Mouse (Mus musculus) neural tube, embryonic 14.5 days (tissue): ENCODE results near the gene Slc41a2. TPM values are rescaled to one million over a fixed set of nuclear protein-coding genes. Genes with fewer than 3 reads are reported as not detected.

ENCODE experiments used
- ATAC-seq: fragments of 200-750 bp; cut with Nextera tagmentation; 2 replicates; pipeline ENCODE4 v1.8.0; 2017; ENCODE audit warnings: low read depth, mild to moderate bottlenecking, moderate TSS enrichment, moderate library complexity
- H3K27ac ChIP-seq: fragments of 300-500 bp; sonication (generic); 2 replicates; pipeline ENCODE4 v1.5.1; 2014; ENCODE audit warnings: low read depth, mild to moderate bottlenecking, control low read depth, low read length, moderate library complexity, mixed read lengths
- H3K27me3 ChIP-seq: fragments of 300-500 bp; sonication (generic); 2 replicates; pipeline ENCODE4 v1.6.1; 2014; ENCODE audit warnings: low read length; ENCODE audit not compliant: control insufficient read depth, insufficient read depth
- H3K36me3 ChIP-seq: fragments of 300-500 bp; sonication (generic); 2 replicates; pipeline ENCODE4 v1.6.1; 2014; ENCODE audit warnings: low read length, mixed read lengths; ENCODE audit not compliant: control insufficient read depth, insufficient read depth
- H3K4me1 ChIP-seq: fragments of 300-500 bp; sonication (generic); 2 replicates; pipeline ENCODE4 v1.6.1; 2014; ENCODE audit warnings: low read length; ENCODE audit not compliant: control insufficient read depth, insufficient read depth
- H3K4me2 ChIP-seq: fragments of 300-500 bp; sonication (generic); 2 replicates; pipeline ENCODE4 v1.6.1; 2014; ENCODE audit warnings: mild to moderate bottlenecking, low read depth, low read length, control low read depth
- H3K4me3 ChIP-seq: fragments of 300-500 bp; sonication (generic); 2 replicates; pipeline ENCODE4 v1.5.1; 2014; ENCODE audit warnings: low read depth, low read length, control low read depth, mixed read lengths
- H3K9ac ChIP-seq: fragments of 300-500 bp; sonication (generic); replicated peaks from 2 replicates; pipeline ENCODE4 v1.6.1; 2014; ENCODE audit warnings: low read depth, mild to moderate bottlenecking, control low read depth, low read length, mixed read lengths
- H3K9me3 ChIP-seq: fragments of 300-500 bp; sonication (generic); 2 replicates; pipeline ENCODE4 v1.6.1; 2016; ENCODE audit warnings: low read length; ENCODE audit not compliant: control insufficient read depth
- WGBS: fragments of 180-500 bp; shearing (Covaris S2); extraction: QIAGEN DNeasy Blood & Tissue Kit; methylation state at CpG from one replicate; pipeline ENCODE4 v1.1.7; 2014; 5-methylcytosine and 5-hydroxymethylcytosine counted together
- polyA plus RNA-seq: library from polyadenylated mRNA; unstranded; fragments of >200 nt; fragmentation: Nextera tagmentation; extraction: Ambion mirVana; gene quantifications from 2 replicates; pipeline ENCODE4 v1.2.1, GENCODE M21; 2014

The Slc41a2 gene
- 13.2 and 14.1 TPM in 2 replicates for polyA plus RNA-seq

GRCm38 (mm10) chr10:83337159-83337951, at the start of gene Slc41a2:
Gene Slc41a2 (minus strand): TSS chr10:83337882.
- ATAC-seq = peak; percentile 93
- Histone ChIP-seq H3K9me3 (no peaks in the 10 kb centered on the region), H3K4me2 (peak within 1 kb of the TSS; percentile 84), H3K4me3 (peak within 1 kb of the TSS; percentile 72), H3K27ac (peak within 1 kb of the TSS; percentile 84), H3K9ac (peak within 1 kb of the TSS; percentile 79), H3K4me1 (no peaks in the 10 kb centered on the region), H3K36me3 (no peaks in the 10 kb centered on the region), H3K27me3 (peaks cover 5% of the 10 kb centered on the region; the same call in 1 of the 2 replicates)
- under 1% methylated on average over 59 of the region's 102 CpGs for WGBS

GRCm38 (mm10) chr10:83385330-83385910, 47.7 kb upstream of the Slc41a2 start:
- ATAC-seq = no peak
- Histone ChIP-seq H3K4me2 (no peak overlapping the region), H3K9ac (no peak overlapping the region), H3K4me1 (no peaks in the 10 kb centered on the region), H3K9me3 (no peaks in the 10 kb centered on the region), H3K27me3 (no peaks in the 10 kb centered on the region), H3K27ac (no peak overlapping the region), H3K4me3 (no peak overlapping the region), H3K36me3 (no peaks in the 10 kb centered on the region)
- 96% methylated on average over 7 of the region's 7 CpGs for WGBS

DNA sequence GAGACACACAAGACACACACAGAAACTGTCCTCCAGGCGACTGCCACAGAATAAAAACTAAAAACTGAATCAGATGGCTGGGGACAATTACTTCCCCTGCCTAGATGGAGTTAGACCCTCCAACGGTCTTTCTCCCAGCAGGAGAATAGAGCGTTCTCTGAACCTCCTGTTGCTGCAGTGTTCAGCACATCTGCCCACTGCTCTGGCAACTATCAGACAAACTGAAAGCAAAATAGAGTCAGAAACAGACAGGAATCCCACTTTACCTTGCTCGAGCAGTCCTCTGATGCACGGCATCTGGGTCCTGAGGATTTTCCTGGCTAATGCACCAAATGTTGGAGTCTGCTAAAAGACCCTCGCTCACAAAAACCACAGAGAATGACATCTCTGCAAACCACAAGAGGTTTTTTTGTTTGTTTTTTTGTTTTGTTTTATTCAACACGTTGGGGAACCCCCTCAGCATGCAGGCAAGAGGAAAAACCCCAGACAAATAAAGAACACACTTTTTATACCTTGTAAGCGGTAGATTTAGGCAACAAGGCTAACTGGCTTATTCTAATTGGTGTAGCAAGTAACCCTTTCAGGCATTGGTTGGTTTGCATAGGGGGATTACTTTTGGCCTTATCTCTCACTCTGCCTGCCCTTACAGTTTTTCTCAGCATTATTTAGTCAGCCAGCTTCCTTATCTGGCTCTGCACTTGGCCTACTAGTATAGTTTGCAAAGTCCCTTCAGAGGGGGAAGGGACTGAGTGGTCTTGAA, 47.0 kb upstream of the Slc41a2 start:
- Histone ChIP-seq H3K4me3 (no peak overlapping the region), H3K27ac (no peak overlapping the region), H3K9ac (no peak overlapping the region), H3K9me3 (no peaks in the 10 kb centered on the region), H3K36me3 (no peaks in the 10 kb centered on the region), H3K4me1 (no peaks in the 10 kb centered on the region), H3K27me3 (no peaks in the 10 kb centered on the region), H3K4me2 (no peak overlapping the region)
- no peak for ATAC-seq
- 92% methylated on average over 8 of the region's 8 CpGs for WGBS

DNA sequence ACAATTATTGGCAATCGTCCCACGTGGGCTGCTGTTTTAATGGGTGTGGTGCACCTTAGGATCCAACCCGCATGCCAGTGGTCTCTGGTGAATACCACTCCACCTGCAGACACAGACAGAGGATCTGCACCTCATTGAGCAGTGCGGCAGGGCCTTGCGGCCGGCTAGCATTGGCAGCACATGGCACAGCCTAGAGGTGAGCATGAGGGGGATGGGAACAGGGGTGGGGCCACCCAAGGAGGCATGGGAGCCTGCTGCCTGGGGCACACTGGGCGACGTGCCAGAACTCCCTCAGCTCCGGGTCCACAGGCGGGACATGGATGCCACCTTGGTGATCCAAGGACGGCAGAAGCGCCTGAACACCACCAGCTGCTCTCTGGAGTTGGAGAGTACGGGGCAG, 46.2 kb upstream of the Slc41a2 start:
- no peaks in the 10 kb centered on the region for H3K36me3 ChIP-seq
- no peaks in the 10 kb centered on the region for H3K4me1 ChIP-seq
- WGBS = 89% methylated on average over 13 of the region's 13 CpGs
- no peak overlapping the region for H3K9ac ChIP-seq
- H3K27me3 ChIP-seq = no peaks in the 10 kb centered on the region
- H3K4me2 ChIP-seq = no peak overlapping the region
- H3K9me3 ChIP-seq = no peaks in the 10 kb centered on the region
- no peak for ATAC-seq
- H3K4me3 ChIP-seq = no peak overlapping the region
- H3K27ac ChIP-seq = no peak overlapping the region

DNA sequence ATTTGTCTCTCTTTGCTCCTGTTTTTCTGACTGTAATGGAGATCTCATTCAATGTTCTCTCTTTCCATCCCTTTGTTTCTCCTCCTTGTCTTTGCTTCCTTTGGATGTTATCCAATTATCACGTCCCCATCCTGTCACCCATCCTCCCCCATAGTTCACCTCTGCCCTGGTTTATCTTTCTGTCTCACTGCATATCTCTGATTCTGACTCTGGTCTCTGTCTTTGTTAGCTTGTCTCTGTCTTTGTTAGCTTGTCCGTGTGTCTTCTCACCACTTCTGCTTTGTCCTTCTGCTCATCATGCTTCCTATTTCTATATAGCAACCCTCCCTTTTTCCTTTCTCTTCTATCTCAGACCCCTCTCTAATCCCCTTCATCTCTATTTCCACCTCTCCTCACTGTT, 45.3 kb upstream of the Slc41a2 start:
- no peaks in the 10 kb centered on the region for H3K9me3 ChIP-seq
- no peak overlapping the region for H3K27ac ChIP-seq
- no peak overlapping the region for H3K4me2 ChIP-seq
- no peaks in the 10 kb centered on the region for H3K4me1 ChIP-seq
- no peaks in the 10 kb centered on the region for H3K27me3 ChIP-seq
- no peaks in the 10 kb centered on the region for H3K36me3 ChIP-seq
- 88% methylated on average over 2 of the region's 2 CpGs for WGBS
- H3K9ac ChIP-seq = no peak overlapping the region
- ATAC-seq = no peak
- H3K4me3 ChIP-seq = no peak overlapping the region

GRCm38 (mm10) chr10:83382528-83382927, 44.8 kb upstream of the Slc41a2 start:
- no peak overlapping the region for H3K4me2 ChIP-seq
- H3K27me3 ChIP-seq = no peaks in the 10 kb centered on the region
- 81% methylated on average over 4 of the region's 4 CpGs for WGBS
- no peaks in the 10 kb centered on the region for H3K4me1 ChIP-seq
- H3K27ac ChIP-seq = no peak overlapping the region
- H3K9me3 ChIP-seq = no peaks in the 10 kb centered on the region
- no peak for ATAC-seq
- H3K36me3 ChIP-seq = no peaks in the 10 kb centered on the region
- no peak overlapping the region for H3K4me3 ChIP-seq
- no peak overlapping the region for H3K9ac ChIP-seq

DNA sequence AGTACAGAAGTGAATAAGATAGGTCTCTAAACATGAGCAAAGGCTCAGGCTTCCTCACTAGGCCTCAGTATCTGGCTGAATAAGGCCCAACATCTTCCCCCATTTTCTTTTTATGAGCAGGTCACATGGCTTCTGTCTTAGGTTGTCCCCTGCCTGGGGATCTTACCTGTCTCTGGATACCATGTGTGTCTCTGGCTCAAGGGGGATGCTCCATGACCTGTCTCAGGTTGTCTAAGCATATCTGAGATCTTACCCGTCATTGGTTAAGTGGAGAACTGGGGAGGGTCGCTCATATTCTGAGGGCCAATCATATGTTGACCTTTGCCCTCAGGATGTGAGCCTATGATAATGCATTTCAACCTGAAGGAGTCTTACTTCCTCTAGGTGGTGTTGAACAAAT, 42.8 kb upstream of the Slc41a2 start:
- H3K4me3 ChIP-seq = no peak overlapping the region
- H3K9me3 ChIP-seq = no peaks in the 10 kb centered on the region
- H3K27ac ChIP-seq = no peak overlapping the region
- no peaks in the 10 kb centered on the region for H3K36me3 ChIP-seq
- no peak for ATAC-seq
- 100% methylated on average over 2 of the region's 2 CpGs for WGBS
- no peaks in the 10 kb centered on the region for H3K27me3 ChIP-seq
- no peak overlapping the region for H3K4me2 ChIP-seq
- H3K4me1 ChIP-seq = no peaks in the 10 kb centered on the region
- H3K9ac ChIP-seq = no peak overlapping the region

DNA sequence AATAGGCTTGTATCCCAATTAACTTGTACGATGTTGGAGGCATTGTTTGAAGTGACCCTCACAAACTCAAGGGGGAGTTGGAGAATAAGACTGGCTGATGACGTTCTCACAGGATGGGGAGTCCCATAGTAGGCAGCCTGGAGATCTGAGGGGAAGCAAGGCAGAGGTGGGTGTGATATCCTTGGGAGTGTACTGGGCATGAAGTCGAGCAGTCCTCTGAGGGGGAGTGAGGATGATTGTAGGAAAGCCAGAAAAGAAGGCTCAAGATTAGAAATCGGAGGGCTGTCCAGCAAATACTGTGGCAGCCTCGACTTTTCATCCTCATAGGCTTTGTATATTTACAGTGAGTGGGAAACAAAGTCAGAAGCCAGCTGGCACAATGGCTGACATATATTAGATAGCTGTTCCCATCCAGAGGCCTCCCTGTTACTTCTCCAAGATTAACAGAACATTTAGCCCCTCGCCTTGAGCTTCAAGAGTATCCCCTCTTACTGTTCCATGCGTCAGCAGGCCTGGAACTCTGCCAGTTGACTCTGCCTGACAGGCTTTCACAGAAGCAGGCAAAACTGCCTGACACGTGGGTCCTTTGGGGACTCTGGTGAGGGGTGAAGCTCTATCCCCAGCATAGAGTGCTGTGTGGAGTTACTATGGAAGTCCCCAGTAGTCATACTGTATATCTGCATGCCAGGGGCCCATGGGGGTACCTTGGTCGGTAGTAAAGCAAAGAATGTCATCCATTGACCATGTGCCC, 40.6 kb upstream of the Slc41a2 start:
- no peak; the same call in 1 of the 2 replicates for ATAC-seq
- Histone ChIP-seq H3K4me1 (no peaks in the 10 kb centered on the region), H3K4me2 (no peak overlapping the region), H3K27ac (no peak overlapping the region), H3K9ac (no peak overlapping the region), H3K9me3 (no peaks in the 10 kb centered on the region), H3K4me3 (no peak overlapping the region), H3K27me3 (no peaks in the 10 kb centered on the region), H3K36me3 (peaks cover 4% of the 10 kb centered on the region; the same call in 1 of the 2 replicates)
- WGBS = 76% methylated on average over 9 of the region's 9 CpGs
